Mouse (Mus musculus) erythroblast, embryonic 14.5 days (primary cell): ENCODE data around the gene Clstn2. TPM values are rescaled to one million over a fixed set of nuclear protein-coding genes. Genes with fewer than 3 reads are reported as not detected.

Experiments
- H3K27me3 ChIP-seq: 2 replicates; pipeline ENCODE4 v1.6.1; 2012; ENCODE audit warnings: inconsistent platforms; ENCODE audit not compliant: control insufficient read depth
- H3K36me3 ChIP-seq: 2 replicates; pipeline ENCODE4 v1.6.1; 2012; ENCODE audit warnings: mild to moderate bottlenecking, inconsistent platforms; ENCODE audit not compliant: control insufficient read depth
- H3K4me1 ChIP-seq: 2 replicates; pipeline ENCODE4 v1.6.1; 2012; ENCODE audit warnings: inconsistent platforms; ENCODE audit not compliant: control insufficient read depth
- H3K4me3 ChIP-seq: replicated peaks from 2 replicates; pipeline ENCODE3; 2012; ENCODE audit warnings: moderate library complexity, mild to moderate bottlenecking, inconsistent platforms
- H3K9me3 ChIP-seq: 2 replicates; pipeline ENCODE4 v1.6.1; 2012; ENCODE audit warnings: low read length, inconsistent platforms, mixed read lengths; ENCODE audit not compliant: control insufficient read depth
- GATA1 ChIP-seq: IDR thresholded peaks from 2 replicates; pipeline ENCODE4 v1.6.1; 2012; ENCODE audit warnings: low read length, inconsistent platforms, mixed read lengths
- TAL1 ChIP-seq: IDR thresholded peaks from 3 replicates; pipeline ENCODE4 v1.6.1; 2012; ENCODE audit warnings: low read length, inconsistent platforms, mixed read lengths
- polyA plus RNA-seq: library from polyadenylated mRNA; stranded (reverse); fragments of >175 nt; gene quantifications from 2 replicates; pipeline ENCODE4 v1.2.3, GENCODE M21; 2012

The Clstn2 gene
- polyA plus RNA-seq, 1 experiment = not detected

DNA sequence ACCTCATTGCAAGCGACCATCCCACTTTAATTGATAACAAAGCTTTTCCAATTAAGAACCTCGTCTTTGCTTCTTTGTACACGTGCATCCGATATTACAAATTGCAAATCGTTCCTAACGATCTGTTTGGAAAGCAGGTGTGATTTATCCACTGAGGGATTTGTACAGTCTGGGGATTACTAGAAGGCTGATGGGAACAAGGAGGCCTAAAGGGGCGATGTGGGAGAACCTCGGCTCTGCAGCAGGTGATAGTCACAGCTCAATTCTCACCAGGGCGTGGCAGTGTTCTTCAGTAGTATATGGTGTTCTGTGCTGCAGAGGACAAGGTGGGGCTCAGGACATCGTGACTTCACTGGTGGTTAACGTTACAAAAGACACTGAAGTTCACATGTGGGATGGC lies 9.9 kb downstream of the Clstn2 start:
- no peaks in the 10 kb centered on the region for H3K4me1 ChIP-seq
- H3K36me3 ChIP-seq = no peaks in the 10 kb centered on the region
- no peaks in the 10 kb centered on the region for H3K9me3 ChIP-seq
- TF ChIP-seq GATA1 (no peak), TAL1 (no peak)
- H3K27me3 ChIP-seq = no peaks in the 10 kb centered on the region
- no peak overlapping the region for H3K4me3 ChIP-seq

DNA sequence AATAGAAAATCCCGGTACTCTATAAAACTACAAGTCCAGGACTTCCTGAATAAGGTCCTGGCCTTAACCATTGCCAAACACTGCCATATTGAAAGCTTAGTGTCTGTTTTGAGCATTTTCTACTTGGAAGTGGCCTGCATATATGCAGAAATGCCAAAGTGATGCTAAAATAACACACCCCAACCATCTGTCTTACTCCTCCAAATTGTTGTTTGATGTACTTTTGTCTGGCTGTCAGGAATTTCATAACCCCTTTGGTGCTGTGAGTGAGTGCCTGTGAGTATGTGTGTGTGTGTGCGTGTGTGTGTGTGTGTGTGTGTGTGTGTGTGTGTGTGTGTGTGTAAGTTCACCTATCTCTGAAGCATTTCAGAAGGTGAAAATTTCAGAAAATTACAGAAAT lies 13.1 kb downstream of the Clstn2 start:
- Histone ChIP-seq H3K36me3 (no peaks in the 10 kb centered on the region), H3K4me1 (no peaks in the 10 kb centered on the region), H3K27me3 (no peaks in the 10 kb centered on the region), H3K9me3 (no peaks in the 10 kb centered on the region), H3K4me3 (no peak overlapping the region)
- TF ChIP-seq GATA1 (no peak), TAL1 (no peak)

DNA sequence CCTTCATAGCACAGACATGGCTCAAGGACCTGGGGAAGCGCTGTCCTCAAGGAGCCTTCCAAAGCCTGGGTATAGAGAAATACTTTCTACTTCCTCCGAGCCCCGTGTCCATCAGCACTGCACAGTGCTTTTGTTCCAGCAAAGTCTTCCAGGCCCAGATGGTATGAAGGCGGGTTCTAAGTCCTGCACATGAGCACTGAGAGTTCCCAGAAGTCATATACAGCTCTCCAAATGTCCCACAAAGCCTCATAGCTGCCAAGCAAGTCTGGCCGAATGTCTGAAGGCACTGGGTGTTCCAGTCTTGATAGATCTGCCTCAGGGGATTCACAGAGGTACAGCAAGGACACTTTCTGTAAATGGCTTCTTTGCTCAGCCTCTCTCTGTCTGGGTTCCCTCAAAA lies 14.3 kb downstream of the Clstn2 start:
- Histone ChIP-seq H3K4me3 (no peak overlapping the region), H3K27me3 (no peaks in the 10 kb centered on the region), H3K4me1 (no peaks in the 10 kb centered on the region), H3K9me3 (peaks cover 2% of the 10 kb centered on the region; the same call in 1 of the 2 replicates), H3K36me3 (no peaks in the 10 kb centered on the region)
- no peak for TF ChIP-seq TAL1
- TF ChIP-seq GATA1 = no peak

- Histone ChIP-seq H3K9me3 (peaks cover 2% of the 10 kb centered on the region; the same call in 1 of the 2 replicates), H3K4me1 (no peaks in the 10 kb centered on the region), H3K27me3 (no peaks in the 10 kb centered on the region), H3K4me3 (no peak overlapping the region), H3K36me3 (no peaks in the 10 kb centered on the region)
- TF ChIP-seq GATA1 (no peak), TAL1 (no peak)
Measured at GRCm38 (mm10) chr9:98016576-98016975, 16.4 kb downstream of the Clstn2 start.

GRCm38 (mm10) chr9:97996349-97996748 lies 36.6 kb downstream of the Clstn2 start:
- Histone ChIP-seq H3K27me3 (no peaks in the 10 kb centered on the region), H3K9me3 (peaks cover 16% of the 10 kb centered on the region), H3K4me3 (no peak overlapping the region), H3K4me1 (no peaks in the 10 kb centered on the region), H3K36me3 (no peaks in the 10 kb centered on the region)
- TF ChIP-seq TAL1 = no peak
- no peak for TF ChIP-seq GATA1

- Histone ChIP-seq H3K4me1 (no peaks in the 10 kb centered on the region), H3K36me3 (no peaks in the 10 kb centered on the region), H3K4me3 (no peak overlapping the region), H3K9me3 (peaks cover 16% of the 10 kb centered on the region), H3K27me3 (no peaks in the 10 kb centered on the region)
- TF ChIP-seq TAL1 (no peak), GATA1 (no peak)
Measured at GRCm38 (mm10) chr9:97995723-97996122, 37.3 kb downstream of the Clstn2 start.

GRCm38 (mm10) chr9:97992131-97992530 lies 40.9 kb downstream of the Clstn2 start:
- H3K9me3 ChIP-seq = peaks cover 6% of the 10 kb centered on the region
- no peaks in the 10 kb centered on the region for H3K36me3 ChIP-seq
- H3K27me3 ChIP-seq = no peaks in the 10 kb centered on the region
- no peaks in the 10 kb centered on the region for H3K4me1 ChIP-seq
- TF ChIP-seq TAL1 (no peak), GATA1 (no peak)
- no peak overlapping the region for H3K4me3 ChIP-seq

DNA sequence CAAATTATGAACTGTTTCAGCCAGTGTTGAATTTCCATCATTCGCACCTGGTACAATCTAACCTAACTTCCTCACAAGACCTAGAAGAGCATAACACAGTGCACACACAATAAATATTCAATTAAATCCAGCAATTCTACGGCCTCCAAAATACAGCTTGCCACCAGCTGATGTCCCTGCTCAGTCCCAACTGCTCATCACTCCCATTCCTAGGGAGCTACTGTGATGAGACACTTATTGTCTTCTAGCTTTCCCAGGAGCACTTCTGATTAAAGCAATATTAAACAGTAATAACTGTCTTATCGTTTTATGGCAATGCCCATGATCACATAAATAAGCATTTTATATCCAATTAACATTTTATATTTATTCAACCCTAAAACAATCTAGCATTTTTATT lies 55.6 kb downstream of the Clstn2 start:
- no peak for TF ChIP-seq TAL1
- no peak for TF ChIP-seq GATA1
- H3K4me1 ChIP-seq = no peaks in the 10 kb centered on the region
- no peak overlapping the region for H3K4me3 ChIP-seq
- no peaks in the 10 kb centered on the region for H3K27me3 ChIP-seq
- H3K36me3 ChIP-seq = no peaks in the 10 kb centered on the region
- peaks cover 2% of the 10 kb centered on the region for H3K9me3 ChIP-seq

GRCm38 (mm10) chr9:97974801-97975347 lies 58.1 kb downstream of the Clstn2 start:
- Histone ChIP-seq H3K36me3 (no peaks in the 10 kb centered on the region), H3K4me1 (no peaks in the 10 kb centered on the region), H3K27me3 (no peaks in the 10 kb centered on the region), H3K4me3 (no peak overlapping the region), H3K9me3 (peaks cover 2% of the 10 kb centered on the region)
- TF ChIP-seq GATA1 (no peak), TAL1 (no peak)

DNA sequence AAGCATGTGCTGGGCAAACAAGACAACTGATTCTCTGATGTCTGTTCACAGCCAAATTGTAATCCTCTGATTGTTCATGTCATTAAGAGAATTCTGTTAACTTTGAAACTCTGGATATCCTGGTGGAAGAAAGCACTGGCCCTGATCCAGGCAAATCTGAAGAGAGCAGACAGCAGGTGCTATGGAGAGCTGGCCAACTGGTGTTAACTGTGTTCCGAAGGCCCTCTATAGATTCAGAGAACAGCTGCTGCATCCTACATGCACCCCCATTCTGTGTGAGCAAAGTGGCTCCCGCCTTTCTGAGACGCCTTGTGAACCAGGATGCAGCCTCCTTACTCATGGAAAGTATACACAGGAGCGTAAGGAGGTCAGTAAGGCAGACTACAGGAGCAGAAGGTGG lies 66.3 kb downstream of the Clstn2 start:
- TF ChIP-seq GATA1 (no peak), TAL1 (no peak)
- no peaks in the 10 kb centered on the region; the same call in 1 of the 2 replicates for H3K9me3 ChIP-seq
- no peaks in the 10 kb centered on the region for H3K36me3 ChIP-seq
- H3K4me3 ChIP-seq = no peak overlapping the region
- H3K4me1 ChIP-seq = no peaks in the 10 kb centered on the region
- no peaks in the 10 kb centered on the region for H3K27me3 ChIP-seq
